Mouse (Mus musculus): Measurements from ENCODE around the gene Ppme1. TPM values are rescaled to one million over a fixed set of nuclear protein-coding genes. Genes with fewer than 3 reads are reported as not detected.

Gene Ppme1
- polyA plus RNA-seq, 3 experiments from 2014 or later: 19.5 to 23.9 (median 22.9) TPM

Other genes with a start within 250 kb of the Ppme1 start
- under 1 TPM in 2 of 3 experiments, not detected in 1; 0.21 to 0.82 TPM for gene Lipt2, start 213.0 kb downstream of the Ppme1 start, polyA plus RNA-seq (2017; shearing (Covaris generic))
- not detected for gene Kcne3, start 195.8 kb downstream of the Ppme1 start, polyA plus RNA-seq (2017; shearing (Covaris generic))
- 1 to 10 TPM; 4.4 to 5.8 (median 4.8) TPM for gene Pgm2l1, start 144.9 kb downstream of the Ppme1 start, polyA plus RNA-seq (2017; shearing (Covaris generic))
- under 1 TPM in 1 of 3 experiments, not detected in 2; 0.26 TPM for gene P4ha3, start 86.8 kb downstream of the Ppme1 start, polyA plus RNA-seq (2017; shearing (Covaris generic))
- gene C2cd3, start 74 bp downstream of the Ppme1 start, polyA plus RNA-seq (2017; shearing (Covaris generic)): 10 to 100 TPM; 32.1 to 38.2 (median 36.9) TPM
- gene Ucp3, start 100.7 kb upstream of the Ppme1 start, polyA plus RNA-seq (2017; shearing (Covaris generic)): under 1 TPM in 1 of 3 experiments, not detected in 2; 0.55 TPM
- 1,000 to 10,000 TPM; 1,111 to 1,581 (median 1,117) TPM for gene Ucp2, start 121.0 kb upstream of the Ppme1 start, polyA plus RNA-seq (2017; shearing (Covaris generic))
- 10 to 100 TPM; 15.7 to 23.7 (median 18.8) TPM for gene Dnajb13, start 142.7 kb upstream of the Ppme1 start, polyA plus RNA-seq (2017; shearing (Covaris generic))
- 10 to 100 TPM; 20.9 to 26.5 (median 23.5) TPM for gene Coa4, start 164.8 kb upstream of the Ppme1 start, polyA plus RNA-seq (2017; shearing (Covaris generic))
- 10 to 100 TPM; 12.0 to 13.4 (median 12.4) TPM for gene Rab6a, start 235.1 kb upstream of the Ppme1 start, polyA plus RNA-seq (2017; shearing (Covaris generic))
- 10 to 100 TPM; 62.3 to 77.2 (median 72.0) TPM for gene Mrpl48, start 236.0 kb upstream of the Ppme1 start, polyA plus RNA-seq (2017; shearing (Covaris generic))